Mouse (Mus musculus): Measurements from ENCODE around the gene Id4.

DNA sequence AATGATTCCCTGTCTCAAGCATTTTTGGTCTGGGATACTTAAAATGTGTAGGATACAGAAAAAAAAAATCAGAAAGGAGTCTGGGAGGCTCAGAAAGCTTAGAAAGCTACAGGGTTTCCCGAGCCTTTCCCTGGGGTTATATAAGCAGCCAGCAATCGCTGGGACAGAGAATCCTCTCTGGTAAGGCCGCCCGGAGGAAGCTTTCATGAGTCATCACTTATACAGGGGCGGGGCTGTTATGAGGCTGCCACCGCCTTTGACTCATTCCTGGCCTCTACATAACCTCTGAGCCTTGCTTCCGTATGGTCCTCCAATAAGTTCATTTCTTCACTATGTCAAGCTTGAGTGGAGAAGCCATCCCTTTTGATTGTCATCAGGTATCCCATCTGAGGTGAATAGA is 53.5 kb downstream of the Id4 start:
- TF ChIP-seq CTCF (conservative IDR thresholded peaks at IDR 0.05; ENCODE audit: low read length) (no peak), NANOG (IDR thresholded peaks at IDR 0.05; ENCODE audit: borderline replicate concordance, low read length) (no peak)
